Mouse (Mus musculus) gonadal fat pad, adult 2 months (tissue): ENCODE results near the gene Ddx42. TPM values are rescaled to one million over a fixed set of nuclear protein-coding genes. Genes with fewer than 3 reads are reported as not detected.
"Not testable (repeated sequence)": the region's sequence is repeated elsewhere in the genome, so short reads cannot be mapped to it uniquely, and the experiment has no call there.

Source experiments
- DNase-seq: peaks from one replicate; pipeline ENCODE4 v3.0.0-alpha.2; 2012; ENCODE audit warnings: low read depth
- polyA plus RNA-seq: library from polyadenylated mRNA; depleted of rRNA; stranded (reverse); fragments of >200 nt; gene quantifications from 2 replicates; pipeline ENCODE4 v1.2.3, GENCODE M21; 2012; rRNA removed

Gene Ddx42
- 14.3 and 16.8 TPM in 2 replicates for polyA plus RNA-seq

DNA sequence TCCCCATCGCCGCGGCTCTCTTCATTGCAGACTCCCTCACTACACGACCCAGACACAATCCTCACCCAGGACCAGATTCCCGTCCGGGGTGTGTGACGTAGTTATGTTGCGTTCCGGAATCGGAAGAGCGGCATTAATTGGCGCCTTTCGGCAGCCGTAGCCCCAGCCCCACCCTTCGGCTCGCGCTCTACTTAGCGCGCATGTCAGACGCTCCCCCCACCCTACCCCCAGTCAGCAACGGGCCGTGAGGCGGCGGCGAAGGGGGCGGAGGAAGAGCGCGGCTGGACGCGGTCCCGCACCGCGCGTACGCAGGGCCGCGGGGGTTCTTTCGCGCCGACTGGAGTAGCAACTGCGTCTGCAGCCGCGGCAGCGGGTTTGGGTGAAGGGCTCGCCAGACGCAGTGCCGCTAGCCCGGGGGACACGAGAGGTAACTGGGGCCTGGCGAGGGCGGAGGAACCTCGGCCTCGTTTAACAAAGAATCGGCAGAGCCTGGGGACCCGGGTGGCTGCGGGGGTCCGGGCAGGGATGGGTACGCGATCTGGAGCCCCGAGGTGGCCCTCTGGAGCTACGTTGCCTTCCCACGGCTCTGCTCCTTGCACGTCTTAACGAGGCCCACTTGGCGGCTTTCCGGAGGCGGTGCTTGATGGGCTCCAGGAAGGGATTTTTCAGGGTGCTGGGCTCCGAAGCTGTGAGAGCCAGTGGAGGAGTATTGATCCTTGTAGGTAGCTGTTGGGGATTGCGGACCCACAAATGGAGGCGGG lies at the start of gene Ddx42:
Gene Ddx42 (plus strand): TSS at position 197 of the 761 bp plus-strand sequence.
- DNase-seq: peak; percentile 82

GRCm38 (mm10) chr11:106167435-106167834 lies 49.3 kb upstream of the Ddx42 start:
- no peak for DNase-seq

DNA sequence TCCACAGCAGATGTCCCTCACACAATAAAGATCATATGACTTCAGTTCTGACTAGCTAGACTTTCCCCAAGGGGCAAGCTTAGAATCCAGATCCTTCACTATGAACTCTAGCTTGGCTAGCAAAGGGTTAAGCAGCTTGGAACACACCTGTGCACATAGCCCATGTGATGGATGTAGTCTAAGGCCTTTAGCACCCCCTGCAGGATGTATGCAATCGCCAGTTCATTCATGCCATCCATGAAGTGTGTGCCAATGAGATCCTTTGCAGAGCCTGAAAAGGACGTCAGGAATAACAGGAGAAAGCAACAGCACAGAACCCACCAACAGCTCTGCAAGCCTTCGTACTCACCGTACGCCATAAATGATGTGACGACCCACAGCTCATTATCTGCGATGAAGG lies 45.9 kb upstream of the Ddx42 start:
- no peak for DNase-seq

DNA sequence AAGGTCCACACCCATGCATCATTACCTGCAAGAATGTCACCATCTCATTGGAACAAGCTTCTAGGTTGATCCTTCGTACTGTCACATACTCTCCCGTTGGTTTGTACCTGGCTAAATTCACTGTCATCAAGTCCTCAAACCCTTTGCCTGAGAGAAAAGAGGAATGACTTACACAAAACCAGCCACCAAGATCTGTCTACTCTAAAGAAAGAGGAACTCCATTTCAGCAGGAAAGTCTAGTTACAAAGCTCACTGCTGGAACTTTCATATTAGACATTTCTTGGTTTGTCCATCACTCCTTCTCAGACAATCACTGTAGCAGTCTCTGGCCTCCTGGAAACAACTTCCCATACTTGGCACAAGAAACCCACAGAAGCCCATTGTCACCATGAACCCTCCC lies 43.5 kb upstream of the Ddx42 start:
- DNase-seq: no peak

DNA sequence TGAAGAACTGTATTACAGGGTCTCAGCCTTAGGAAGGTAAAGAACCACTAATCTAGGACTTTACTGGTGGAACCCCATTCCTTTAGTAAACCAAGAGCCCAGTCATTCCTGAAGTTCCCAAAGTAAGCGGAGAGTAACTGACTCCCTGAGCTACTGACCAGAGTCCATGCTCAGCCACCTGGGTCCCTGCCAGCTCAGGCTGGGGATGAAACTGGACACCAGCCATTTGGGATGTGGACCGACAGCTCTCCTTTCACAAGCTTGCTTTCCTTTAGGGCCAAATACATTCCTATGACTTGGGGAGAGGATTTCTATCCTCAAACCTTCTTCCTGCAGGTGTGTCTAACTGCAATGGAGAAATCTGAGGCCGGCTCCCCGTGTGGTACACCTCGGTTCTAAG lies 42.4 kb upstream of the Ddx42 start:
- DNase-seq: no peak

- no peak for DNase-seq
These were observed 41.6 kb upstream of the Ddx42 start for GRCm38 (mm10) chr11:106175081-106175480.

DNA sequence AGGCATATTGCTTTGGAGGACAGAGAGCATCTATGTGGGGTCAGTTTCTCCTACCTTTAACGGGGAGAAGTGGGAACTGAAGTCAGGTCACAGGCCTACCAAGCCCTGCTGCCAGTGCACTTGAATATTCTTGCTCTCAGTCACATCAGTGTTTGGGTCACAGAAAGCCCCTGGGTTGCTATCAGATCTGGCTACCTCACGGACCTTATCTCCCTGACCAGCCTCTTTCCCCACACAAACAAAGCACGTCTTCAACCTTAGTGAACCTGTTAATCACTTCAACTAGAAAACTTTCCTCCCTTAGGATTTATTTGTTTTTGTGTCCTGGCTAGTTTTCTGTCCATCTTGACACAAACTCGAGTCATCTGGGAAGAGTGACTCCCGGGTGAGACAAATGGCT lies 40.4 kb upstream of the Ddx42 start:
- DNase-seq: no peak

- DNase-seq: no peak
These were observed 38.5 kb upstream of the Ddx42 start for GRCm38 (mm10) chr11:106178036-106178782.

GRCm38 (mm10) chr11:106179711-106180448 lies 36.8 kb upstream of the Ddx42 start:
- no peak for DNase-seq

DNA sequence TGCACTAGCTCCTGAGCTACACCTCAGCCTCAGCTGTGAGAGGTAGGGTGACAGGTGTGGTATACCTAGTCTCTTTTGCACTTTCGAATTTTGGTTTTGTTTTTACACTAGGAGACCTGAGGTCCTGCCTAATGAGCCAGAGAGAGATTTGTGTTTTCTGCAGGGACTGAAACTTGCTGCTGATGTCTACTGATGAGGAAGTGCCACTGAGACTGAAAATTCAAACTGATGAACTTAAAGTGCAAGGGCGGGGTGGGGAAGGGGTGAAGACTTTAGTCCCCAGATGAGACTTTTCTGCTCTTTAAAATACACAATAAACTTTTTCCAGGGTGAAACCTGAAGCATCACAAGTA lies 36.3 kb upstream of the Ddx42 start:
- no peak for DNase-seq

GRCm38 (mm10) chr11:106187326-106187725 lies 29.4 kb upstream of the Ddx42 start:
- DNase-seq: no peak

DNA sequence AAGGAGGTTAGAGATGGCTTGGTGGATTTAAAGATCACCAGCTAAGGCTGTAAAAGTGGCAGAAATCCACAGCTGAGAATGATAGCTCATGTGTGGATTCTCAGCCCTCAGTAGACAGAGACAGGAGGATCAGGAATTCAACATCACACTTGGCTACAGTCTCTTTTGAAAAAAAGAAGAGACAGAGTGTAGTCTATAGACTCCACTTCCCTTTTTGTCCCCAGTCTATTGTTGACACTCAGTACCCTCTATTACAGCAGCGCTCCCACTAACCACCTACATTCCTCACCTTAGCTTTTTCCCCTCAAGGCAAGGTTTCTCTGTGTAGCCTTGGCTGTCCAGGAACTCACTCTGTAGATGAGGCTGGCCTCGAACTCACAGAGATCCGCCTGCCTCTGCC lies 25.0 kb upstream of the Ddx42 start:
- DNase-seq: no peak

DNA sequence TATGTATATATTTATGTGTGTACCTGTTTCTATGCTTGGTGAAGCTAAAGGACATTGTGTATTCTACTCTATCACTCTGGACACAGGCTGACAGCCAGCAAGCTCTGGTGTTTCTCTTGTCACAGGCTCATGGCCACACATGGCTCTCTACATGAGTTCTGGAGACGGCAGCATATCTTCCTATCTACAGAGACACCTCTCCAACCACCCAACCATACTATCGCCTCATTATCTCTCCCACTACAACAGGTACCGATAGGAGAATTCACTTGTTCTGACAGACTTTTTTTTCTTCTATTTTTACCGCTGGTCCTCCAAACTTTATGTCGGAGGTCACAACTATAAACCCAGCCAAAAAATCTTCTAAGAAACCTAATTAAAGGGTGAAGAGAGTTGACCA lies 24.5 kb upstream of the Ddx42 start:
- DNase-seq: no peak

DNA sequence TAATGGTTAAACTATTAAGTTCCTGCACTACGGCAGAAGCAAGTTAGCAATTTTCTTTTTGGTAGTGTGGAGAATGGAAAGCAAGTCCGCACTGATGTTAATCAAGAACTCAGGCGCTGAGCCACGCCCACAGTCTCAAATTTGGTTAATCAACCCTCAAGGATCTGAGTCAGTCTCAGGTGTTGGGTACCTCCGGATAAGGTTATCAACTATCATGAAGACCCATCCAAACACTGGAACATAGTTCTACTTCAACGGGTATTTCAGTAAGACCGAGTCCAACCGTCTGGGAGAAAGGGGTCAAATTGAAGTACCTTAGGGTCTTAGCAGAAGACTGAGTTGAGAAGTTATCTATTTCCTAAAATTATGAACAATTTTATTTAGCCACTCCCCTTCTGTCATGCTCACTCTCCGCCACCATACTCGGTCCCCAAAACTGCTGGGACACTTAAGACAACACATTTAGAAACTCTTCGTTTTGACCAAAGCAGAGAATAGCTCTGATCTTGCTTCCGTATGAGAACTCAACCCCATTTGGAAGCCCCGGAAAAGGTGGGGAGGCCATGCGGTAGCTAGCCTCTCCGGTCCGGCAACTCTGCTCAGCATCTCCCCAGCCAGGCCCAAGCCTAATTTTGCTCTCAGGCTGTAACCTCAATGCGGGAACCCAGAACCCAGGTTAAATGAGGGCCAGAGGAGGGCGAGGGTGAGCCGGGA lies 23.9 kb upstream of the Ddx42 start:
- no peak for DNase-seq

DNA sequence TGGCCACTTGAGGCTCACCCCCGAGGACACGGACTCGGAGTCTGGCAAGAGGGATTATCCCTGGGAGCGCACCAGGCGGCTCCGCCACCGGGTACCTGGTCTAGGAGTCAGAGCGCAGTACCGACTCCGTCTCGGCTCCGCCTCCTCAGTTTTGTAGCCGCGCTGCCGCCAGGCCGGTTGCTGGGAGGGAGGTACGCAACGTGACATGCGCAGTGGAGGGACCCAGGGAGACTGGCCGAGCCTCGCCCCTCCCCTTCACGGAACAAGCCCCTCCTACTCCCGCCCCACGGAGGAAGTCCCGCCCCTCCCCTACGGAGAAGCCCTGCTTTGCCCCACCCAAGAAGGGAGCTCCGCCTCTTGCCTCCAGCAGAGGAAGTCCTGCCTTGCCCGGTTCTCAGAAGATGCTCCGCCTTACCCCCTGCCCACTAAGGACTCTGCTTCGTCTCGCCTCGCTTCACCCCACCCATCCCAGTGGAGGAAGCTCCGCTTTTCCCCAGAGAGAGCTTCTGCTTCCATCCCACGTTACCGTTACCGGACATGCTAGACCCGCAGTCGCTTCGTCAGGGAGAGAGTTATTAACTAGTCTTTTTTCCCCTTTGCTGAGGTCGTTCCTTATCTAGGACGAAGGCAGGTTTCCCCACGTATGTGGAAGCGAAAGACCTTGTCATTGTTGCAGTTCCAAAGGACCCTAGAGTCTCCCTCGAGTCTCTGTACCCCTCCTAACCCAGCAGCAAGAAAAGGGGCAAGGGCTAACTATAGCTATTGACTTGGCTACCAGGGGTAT lies 23.2 kb upstream of the Ddx42 start:
- no peak for DNase-seq

GRCm38 (mm10) chr11:106194155-106194541 lies 22.6 kb upstream of the Ddx42 start:
- no peak for DNase-seq

GRCm38 (mm10) chr11:106194891-106195290 lies 21.8 kb upstream of the Ddx42 start:
- no peak for DNase-seq

- no peak for DNase-seq
These were observed 21.4 kb upstream of the Ddx42 start for GRCm38 (mm10) chr11:106195341-106195740.

GRCm38 (mm10) chr11:106198277-106198676 lies 18.4 kb upstream of the Ddx42 start:
- no peak for DNase-seq

DNA sequence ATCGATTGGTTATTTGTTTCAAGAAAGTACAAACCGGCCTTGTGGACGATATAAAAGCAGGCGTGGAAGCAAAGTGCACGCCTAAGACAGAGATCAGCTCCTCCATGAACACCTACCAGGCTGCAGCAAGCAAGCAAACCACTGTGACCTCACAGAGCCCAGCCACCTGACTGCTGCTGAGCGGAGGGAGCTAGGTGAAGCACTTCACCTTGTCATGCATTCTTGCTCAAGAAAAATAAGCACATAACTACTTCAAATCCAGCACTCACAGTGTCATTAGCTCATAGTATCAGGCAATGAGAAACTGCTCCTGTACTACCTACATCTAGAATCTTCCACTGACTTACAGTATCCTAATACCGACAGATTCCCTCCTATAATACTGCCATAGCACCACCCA lies 16.7 kb upstream of the Ddx42 start:
- DNase-seq: not testable (repeated sequence)

GRCm38 (mm10) chr11:106200756-106201155 lies 16.0 kb upstream of the Ddx42 start:
- DNase-seq: no peak
